In genomic region chr9:21320619-21321512, GRCm38 (mm10) we compare ENCODE assay signal across 8 mouse cellular contexts. TPM values are rescaled to one million over a fixed set of nuclear protein-coding genes. Genes with fewer than 3 reads are reported as not detected.
A peak's percentile ranks its signal among the peaks of the same experiment; 100 is the strongest.
DNase-seq lines count a peak whose midpoint lies in the region; ATAC-seq and TF ChIP-seq lines count a peak whose summit lies in the region.

Gene Slc44a2, plus strand, starts transcription at chr9:21320698.

- peak within 1 kb of the TSS; percentile 62 for H3K27ac ChIP-seq in heart, embryonic 12.5 days (ENCODE audit: poor library complexity, severe bottlenecking)
- peak within 1 kb of the TSS; percentile 62 for H3K27ac ChIP-seq in kidney, postnatal 0 days
- peak within 1 kb of the TSS; percentile 79 for H3K27ac ChIP-seq in liver, embryonic 11.5 days (ENCODE audit: low read depth, low read length)

- no peaks in the 10 kb centered on the region; the same call in 1 of the 2 replicates for H3K36me3 ChIP-seq in erythroblast, embryonic 14.5 days (ENCODE audit: control insufficient read depth)
- H3K36me3 ChIP-seq in heart, embryonic 12.5 days, result peaks cover 14% of the 10 kb centered on the region
- H3K36me3 ChIP-seq in kidney, postnatal 0 days (ENCODE audit: insufficient read depth, low read length), result no peaks in the 10 kb centered on the region
- no peaks in the 10 kb centered on the region for H3K36me3 ChIP-seq in liver, embryonic 11.5 days (ENCODE audit: control insufficient read depth, insufficient read depth, low read length)
- H3K36me3 ChIP-seq in myocyte (ENCODE audit: control insufficient read depth, insufficient read depth), result no peaks in the 10 kb centered on the region

- H3K27me3 ChIP-seq in erythroblast, embryonic 14.5 days (ENCODE audit: control insufficient read depth), result no peaks in the 10 kb centered on the region
- no peaks in the 10 kb centered on the region for H3K27me3 ChIP-seq in heart, embryonic 12.5 days (replicated peaks)
- H3K27me3 ChIP-seq in kidney, postnatal 0 days (ENCODE audit: insufficient read depth, low read length), result no peaks in the 10 kb centered on the region
- H3K27me3 ChIP-seq in liver, embryonic 11.5 days (replicated peaks; ENCODE audit: control insufficient read depth, insufficient read depth, low read length), result no peaks in the 10 kb centered on the region
- H3K27me3 ChIP-seq in myocyte (ENCODE audit: control insufficient read depth, insufficient read depth, insufficient read length), result no peaks in the 10 kb centered on the region

- ATAC-seq in heart, embryonic 12.5 days (ENCODE audit: insufficient number of reproducible peaks, low FRiP score), result peak; percentile 97
- peak; percentile 92 for ATAC-seq in kidney, postnatal 0 days (replicated peaks; ENCODE audit: low FRiP score, low read depth)
- ATAC-seq in liver, embryonic 11.5 days (replicated peaks; ENCODE audit: low FRiP score), result peak; percentile 92

- TF ChIP-seq POLR2A in myocyte (IDR thresholded peaks at IDR 0.05; ENCODE audit: insufficient read length, low read depth), result peak; percentile 80

- under 1% methylated on average over 52 of the region's 52 CpGs for WGBS in heart, embryonic 12.5 days
- WGBS in kidney, postnatal 0 days, result under 1% methylated on average over 52 of the region's 52 CpGs
- WGBS in liver, embryonic 11.5 days, result under 1% methylated on average over 52 of the region's 52 CpGs

- peak within 1 kb of the TSS; percentile 96 for H3K4me2 ChIP-seq in heart, embryonic 12.5 days
- peak within 1 kb of the TSS; percentile 89 for H3K4me2 ChIP-seq in kidney, postnatal 0 days (ENCODE audit: low read length)
- peak within 1 kb of the TSS; percentile 99 for H3K4me2 ChIP-seq in liver, embryonic 11.5 days
- peak within 1 kb of the TSS; percentile 88 for H3K4me2 ChIP-seq in myocyte (ENCODE audit: low read depth)

- TF ChIP-seq CTCF in kidney, postnatal 0 days (IDR thresholded peaks at IDR 0.05; ENCODE audit: low read depth), result peak; percentile 20; the same call in 1 of the 2 replicates

- H3K9me3 ChIP-seq in erythroblast, embryonic 14.5 days (ENCODE audit: control insufficient read depth, low read length), result 0 out of 2 replicates have a peak, but pooled peaks cover 2% of the 10 kb centered on the region
- no peaks in the 10 kb centered on the region for H3K9me3 ChIP-seq in heart, embryonic 12.5 days (replicated peaks)
- H3K9me3 ChIP-seq in kidney, postnatal 0 days (replicated peaks; ENCODE audit: low read length), result no peaks in the 10 kb centered on the region
- no peaks in the 10 kb centered on the region for H3K9me3 ChIP-seq in liver, embryonic 11.5 days (ENCODE audit: control insufficient read depth, low read length)

- H3K4me1 ChIP-seq in erythroblast, embryonic 14.5 days (ENCODE audit: control insufficient read depth), result peaks cover 51% of the 10 kb centered on the region
- H3K4me1 ChIP-seq in heart, embryonic 12.5 days (replicated peaks), result peaks cover 27% of the 10 kb centered on the region
- H3K4me1 ChIP-seq in kidney, postnatal 0 days (replicated peaks; ENCODE audit: insufficient read depth, low read length), result peaks cover 7% of the 10 kb centered on the region; the same call in 1 of the 2 replicates
- H3K4me1 ChIP-seq in liver, embryonic 11.5 days (replicated peaks; ENCODE audit: control insufficient read depth, insufficient read depth, low read length), result peaks cover 30% of the 10 kb centered on the region

- H3ac ChIP-seq in myocyte (ENCODE audit: control insufficient read depth, insufficient read length), result peak within 1 kb of the TSS; percentile 56

- peaks cover 47% of the 10 kb centered on the region for H3K79me2 ChIP-seq in myocyte (ENCODE audit: control insufficient read depth, insufficient read depth)

- H3K4me3 ChIP-seq in erythroblast, embryonic 14.5 days (replicated peaks), result peak within 1 kb of the TSS; percentile 81
- H3K4me3 ChIP-seq in heart, embryonic 12.5 days, result peak within 1 kb of the TSS; percentile 73
- peak within 1 kb of the TSS; percentile 73 for H3K4me3 ChIP-seq in kidney, postnatal 0 days (replicated peaks; ENCODE audit: low read depth, low read length)
- peak within 1 kb of the TSS; percentile 83 for H3K4me3 ChIP-seq in liver, embryonic 11.5 days (ENCODE audit: low read depth, low read length)
- peak within 1 kb of the TSS; percentile 91 for H3K4me3 ChIP-seq in myocyte

- H3K9ac ChIP-seq in heart, embryonic 12.5 days, result peak within 1 kb of the TSS; percentile 89
- H3K9ac ChIP-seq in kidney, postnatal 0 days (ENCODE audit: low read depth, low read length), result peak within 1 kb of the TSS; percentile 63
- peak within 1 kb of the TSS; percentile 82 for H3K9ac ChIP-seq in liver, embryonic 11.5 days (ENCODE audit: low read depth, low read length)

- peak; percentile 87 for DNase-seq in CD4-positive helper T cell, adult 2 months (ENCODE audit: low read depth, low spot score)
- peak; percentile 49 for DNase-seq in brain, embryonic 18.5 days (ENCODE audit: low read depth, low spot score)
- peak; percentile 91 for DNase-seq in kidney, postnatal 0 days (ENCODE audit: low spot score)
- DNase-seq in liver, embryonic 11.5 days (ENCODE audit: low spot score), result peak; percentile 89
- DNase-seq in spleen, postnatal 4 days (ENCODE audit: low spot score in 2 of 2), result peak; percentile 88 to 95

TF ChIP-seq in myocyte, 11 proteins besides CTCF, POLR2A, EP300 and RAD21:
- TF ChIP-seq TCF3 (IDR thresholded peaks at IDR 0.05; ENCODE audit: insufficient read length, low read depth), result no peak
- peak in 1 of 3 experiments; percentile 27 for TF ChIP-seq MYOD1 (IDR thresholded peaks at IDR 0.05; ENCODE audit: control insufficient read depth in 1 of 3, insufficient read length in 2 of 3, low read depth in 2 of 3)
- TF ChIP-seq POLR2AphosphoS2 (IDR thresholded peaks at IDR 0.05; ENCODE audit: insufficient read length, low read depth), result peak; percentile 74
- peak; percentile 64 for TF ChIP-seq SRF (IDR thresholded peaks at IDR 0.05; ENCODE audit: control insufficient read depth, insufficient read length, low read depth)

RNA-seq across cellular contexts. Expression of gene Slc44a2, which starts in this region (rescaled TPM):
- polyA plus RNA-seq in erythroblast, embryonic 14.5 days (2012), result 0.76 and 0.82 TPM in 2 replicates
- polyA plus RNA-seq in heart, embryonic 12.5 days (2016; fragmentation: Nextera tagmentation; extraction: Ambion mirVana), result 69.1 and 73.6 TPM in 2 replicates
- 76.5 and 80.5 TPM in 2 replicates for polyA plus RNA-seq in kidney, postnatal 0 days (2015; fragmentation: Nextera tagmentation; extraction: Ambion mirVana)
- polyA plus RNA-seq in liver, embryonic 11.5 days (2014; fragmentation: Nextera tagmentation; extraction: Ambion mirVana), result 57.2 and 61.2 TPM in 2 replicates
- 173 TPM for polyA plus RNA-seq in myocyte (2012; fragmentation: generic; extraction: Trizol)

Comparison
In these comparisons a context has a peak if more than half of its experiments do, and no peak if none do; other contexts are left out.
1. Peak in every context shown above with its lines: DNase-seq, ATAC-seq, H3K4me3 ChIP-seq and H3K27ac ChIP-seq.
2. RNA of gene Slc44a2 (polyA plus RNA-seq): 173 TPM in myocyte (single experiment), 76.5 to 80.5 TPM in kidney, postnatal 0 days, 69.1 to 73.6 TPM in heart, embryonic 12.5 days and 57.2 to 61.2 TPM in liver, embryonic 11.5 days; 0.76 to 0.82 TPM in erythroblast, embryonic 14.5 days; every median in the first group is over 10 times any median in the second.